In genomic region chr5:74752961-74753360, GRCm38 (mm10) we compare ENCODE assay signal across 11 mouse cellular contexts.
"Had no signal": no experiment of that assay in that cellular context is flagged by ENCODE, and none has a peak within 500 bp of the region (broad histone marks: within the 10 kb centered on the region; RNA-seq: fewer than 3 reads in every experiment).

No protein-coding gene starts in this region.

- H3K27ac ChIP-seq: left cerebral cortex, adult 2 months; liver, embryonic 13.5 days; midbrain, embryonic 12.5 days; neural tube, embryonic 15.5 days; stomach, postnatal 0 days had no signal

- DNase-seq: kidney, postnatal 14 days; liver; liver, embryonic 13.5 days; liver, postnatal 0 days; right cerebral cortex, adult 18-20 months; right cerebral cortex, postnatal 25 days; thymus, postnatal 4 days had no signal

- H3K36me3 ChIP-seq: liver, embryonic 13.5 days; midbrain, embryonic 12.5 days; neural tube, embryonic 15.5 days had no signal

- H3K4me2 ChIP-seq: liver, embryonic 13.5 days; midbrain, embryonic 12.5 days; neural tube, embryonic 15.5 days had no signal

- H3K27me3 ChIP-seq: liver, embryonic 13.5 days; midbrain, embryonic 12.5 days; neural tube, embryonic 15.5 days had no signal

- H3K4me3 ChIP-seq: left cerebral cortex, adult 2 months; liver, embryonic 13.5 days; midbrain, embryonic 12.5 days; neural tube, embryonic 15.5 days had no signal

- H3K4me1 ChIP-seq: liver, embryonic 13.5 days; midbrain, embryonic 12.5 days; neural tube, embryonic 15.5 days had no signal
